ENCODE assay signal across 8 mouse cellular contexts in the genomic region with DNA sequence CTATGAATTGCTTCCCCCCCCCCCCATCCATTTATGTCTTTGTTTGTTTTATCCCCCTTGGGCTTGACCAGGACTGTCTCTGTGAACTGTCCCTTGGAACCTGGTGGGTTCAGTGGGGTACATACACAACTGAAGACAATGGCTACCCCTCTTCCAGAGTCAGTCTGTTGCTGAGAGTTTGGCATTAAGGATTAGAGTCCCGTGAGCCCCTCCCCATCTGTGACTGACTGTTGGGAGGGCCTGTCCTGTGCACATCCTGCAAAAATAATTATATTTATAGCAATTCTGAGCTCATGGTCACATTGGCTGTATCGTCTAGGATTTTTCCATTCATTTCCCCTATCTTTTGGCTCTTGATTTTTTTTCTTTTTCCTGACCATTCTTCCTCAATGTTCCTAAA. TPM values are rescaled to one million over a fixed set of nuclear protein-coding genes. Genes with fewer than 3 reads are reported as not detected.
DNase-seq lines count a peak whose midpoint lies in the region; ATAC-seq and TF ChIP-seq lines count a peak whose summit lies in the region.

No protein-coding gene starts in this region.

- no peaks in the 10 kb centered on the region for H3K27me3 ChIP-seq in lung, embryonic 14.5 days (ENCODE audit: insufficient read depth, low read length)
- H3K27me3 ChIP-seq in heart, embryonic 15.5 days: no peaks in the 10 kb centered on the region
- no peaks in the 10 kb centered on the region for H3K27me3 ChIP-seq in liver, adult 2 months (ENCODE audit: control insufficient read depth, insufficient read depth, low read length)

- peak overlapping the region; percentile 87 for H3K9ac ChIP-seq in lung, embryonic 14.5 days
- peak overlapping the region; percentile 92 for H3K9ac ChIP-seq in heart, embryonic 15.5 days
- peak overlapping the region; percentile 63 for H3K9ac ChIP-seq in liver, adult 2 months (ENCODE audit: low read depth, low read length)

- H3K4me2 ChIP-seq in lung, embryonic 14.5 days: peak overlapping the region; percentile 64
- peak overlapping the region; percentile 86 for H3K4me2 ChIP-seq in heart, embryonic 15.5 days

- WGBS in lung, embryonic 14.5 days: 16% methylated on average over 2 of the region's 2 CpGs
- 18% methylated on average over 2 of the region's 2 CpGs for WGBS in heart, embryonic 15.5 days
- 40% methylated on average over 2 of the region's 2 CpGs for WGBS in liver, adult 2 months
- 4% methylated on average over 2 of the region's 2 CpGs for WGBS in olfactory bulb, adult 2 months

- peak overlapping the region; percentile 99; the same call in 1 of the 2 replicates for H3K27ac ChIP-seq in lung, embryonic 14.5 days (ENCODE audit: low read depth)
- H3K27ac ChIP-seq in heart, embryonic 15.5 days: peak overlapping the region; percentile 98
- no peak overlapping the region for H3K27ac ChIP-seq in liver, adult 2 months (replicated peaks; ENCODE audit: insufficient read depth, low read depth, low read length)
- H3K27ac ChIP-seq in olfactory bulb, adult 2 months (ENCODE audit: insufficient read depth, low read depth, low read length): peak overlapping the region; percentile 73

- peak; percentile 45 for ATAC-seq in lung, embryonic 14.5 days (ENCODE audit: insufficient read depth)
- no peak for ATAC-seq in heart, embryonic 15.5 days (replicated peaks; ENCODE audit: insufficient number of reproducible peaks, insufficient read depth, low FRiP score, low read depth)
- no peak for ATAC-seq in monocyte, adult 5-6 weeks (replicated peaks; ENCODE audit: insufficient number of reproducible peaks, low FRiP score, low TSS enrichment, poor library complexity, severe bottlenecking)
- no peak for ATAC-seq in activated CD4-positive, CD25-positive, alpha-beta regulatory T cell, adult 4 months

- no peaks in the 10 kb centered on the region for H3K36me3 ChIP-seq in lung, embryonic 14.5 days (ENCODE audit: insufficient read depth)
- H3K36me3 ChIP-seq in heart, embryonic 15.5 days: no peaks in the 10 kb centered on the region
- no peaks in the 10 kb centered on the region for H3K36me3 ChIP-seq in liver, adult 2 months (ENCODE audit: control insufficient read depth, insufficient read depth, low read length)

- TF ChIP-seq POLR2A in liver, adult 2 months (IDR thresholded peaks at IDR 0.05; ENCODE audit: extremely low read depth, insufficient read depth, low read length): no peak
- TF ChIP-seq POLR2A in olfactory bulb, adult 2 months (IDR thresholded peaks at IDR 0.05; ENCODE audit: insufficient read depth, low read depth, low read length): no peak

- no peaks in the 10 kb centered on the region for H3K9me3 ChIP-seq in lung, embryonic 14.5 days (ENCODE audit: low read depth, low read length)
- no peaks in the 10 kb centered on the region for H3K9me3 ChIP-seq in heart, embryonic 15.5 days (replicated peaks)

- H3K79me2 ChIP-seq in liver, adult 2 months (ENCODE audit: control insufficient read depth, insufficient read depth, low read length): peaks cover 2% of the 10 kb centered on the region; the same call in 1 of the 2 replicates

- no peak for TF ChIP-seq CTCF in lung, embryonic 14.5 days (IDR thresholded peaks at IDR 0.05; ENCODE audit: low read depth)
- no peak for TF ChIP-seq CTCF in liver, adult 2 months (IDR thresholded peaks at IDR 0.05; ENCODE audit: low read depth, low read length)
- TF ChIP-seq CTCF in olfactory bulb, adult 2 months (IDR thresholded peaks at IDR 0.05; ENCODE audit: insufficient read depth, low read depth, low read length): no peak

- H3K4me3 ChIP-seq in lung, embryonic 14.5 days (ENCODE audit: low read depth, low read length): peak overlapping the region; percentile 70
- peak overlapping the region; percentile 82 for H3K4me3 ChIP-seq in heart, embryonic 15.5 days
- H3K4me3 ChIP-seq in liver, adult 2 months (ENCODE audit: insufficient read depth, low read depth, low read length): peak overlapping the region; percentile 85
- peak overlapping the region; percentile 91 for H3K4me3 ChIP-seq in olfactory bulb, adult 2 months (ENCODE audit: insufficient read depth, low read depth, low read length)

- peak; percentile 46 for DNase-seq in lung, embryonic 14.5 days
- no peak for DNase-seq in lung, postnatal 14 days
- DNase-seq in cerebellum, postnatal 10 days: peak; percentile 35 to 38
- no peak for DNase-seq in liver, adult 2 months (ENCODE audit: extremely low read depth, low read depth, low spot score)

- no peaks in the 10 kb centered on the region for H3K4me1 ChIP-seq in lung, embryonic 14.5 days (ENCODE audit: insufficient read depth)
- H3K4me1 ChIP-seq in heart, embryonic 15.5 days (replicated peaks): peaks cover 9% of the 10 kb centered on the region; the same call in 1 of the 2 replicates
- peaks cover 2% of the 10 kb centered on the region; the same call in 1 of the 2 replicates for H3K4me1 ChIP-seq in liver, adult 2 months (ENCODE audit: control insufficient read depth, insufficient read depth, low read length)
- H3K4me1 ChIP-seq in olfactory bulb, adult 2 months (ENCODE audit: control insufficient read depth, insufficient read depth, low read length): no peaks in the 10 kb centered on the region

RNA-seq across cellular contexts. Expression of a gene that starts 1.4 kb away (rescaled TPM):
- 29.9 and 30.2 TPM in 2 replicates for polyA plus RNA-seq in lung, embryonic 14.5 days (2014; fragmentation: Nextera tagmentation; extraction: Ambion mirVana)
- polyA plus RNA-seq in heart, embryonic 15.5 days (2015; fragmentation: Nextera tagmentation; extraction: Ambion mirVana): 15.8 and 18.9 TPM in 2 replicates
- total RNA-seq in liver, adult 2 months (2014; rRNA removed): 7.5 and 7.7 TPM in 2 replicates
- polyA plus RNA-seq in liver, adult 2 months (2012; rRNA removed): 1.5 and 3.2 TPM in 2 replicates
- polyA plus RNA-seq in olfactory bulb, adult 2 months (2012; ENCODE audit: insufficient read depth, insufficient read length, low replicate concordance, missing spikeins): not detected in 2 replicates
- 6.5 to 16.1 TPM (median 9.9 TPM) in 3 replicates for total RNA-seq in monocyte, adult 5-6 weeks (2017)
- 1 to 10 TPM; 4.2 to 5.7 TPM for polyA plus RNA-seq in activated CD4-positive, CD25-positive, alpha-beta regulatory T cell, adult 4 months (2017; shearing (Covaris generic))

RNA-seq across cellular contexts. Expression of a gene that starts 11.8 kb away (rescaled TPM):
- 19.1 and 19.9 TPM in 2 replicates for polyA plus RNA-seq in lung, embryonic 14.5 days (2014; fragmentation: Nextera tagmentation; extraction: Ambion mirVana)
- 24.8 and 25.9 TPM in 2 replicates for polyA plus RNA-seq in heart, embryonic 15.5 days (2015; fragmentation: Nextera tagmentation; extraction: Ambion mirVana)
- 20.3 and 20.9 TPM in 2 replicates for total RNA-seq in liver, adult 2 months (2014; rRNA removed)
- 16.1 and 20.5 TPM in 2 replicates for polyA plus RNA-seq in liver, adult 2 months (2012; rRNA removed)
- polyA plus RNA-seq in olfactory bulb, adult 2 months (2012; ENCODE audit: insufficient read depth, insufficient read length, low replicate concordance, missing spikeins): not detected in 2 replicates
- total RNA-seq in monocyte, adult 5-6 weeks (2017): 15.8 to 17.8 TPM (median 16.6 TPM) in 3 replicates
- 1 to 10 TPM; 4.0 to 4.2 TPM for polyA plus RNA-seq in activated CD4-positive, CD25-positive, alpha-beta regulatory T cell, adult 4 months (2017; shearing (Covaris generic))

Comparison
In these comparisons a context has a peak if more than half of its experiments do, and no peak if none do; other contexts are left out.
1. DNase-seq: peak in lung, embryonic 14.5 days (single experiment) and cerebellum, postnatal 10 days (2 of 2); none in lung, postnatal 14 days (single experiment) and liver, adult 2 months (single experiment).
2. Peak in every context shown above with its lines, with median percentiles within 50 percentile points of each other: H3K4me3 ChIP-seq and H3K9ac ChIP-seq.